Mouse (Mus musculus) neural tube, embryonic 15.5 days (tissue): Measurements from ENCODE around the gene Dhrs7b. TPM values are rescaled to one million over a fixed set of nuclear protein-coding genes. Genes with fewer than 3 reads are reported as not detected.
"Not testable (repeated sequence)": the region's sequence is repeated elsewhere in the genome, so short reads cannot be mapped to it uniquely, and the experiment has no call there.

Source experiments
- ATAC-seq: fragments of 200-750 bp; cut with Nextera tagmentation; 2 replicates; pipeline ENCODE4 v1.8.0; 2017; ENCODE audit warnings: mild to moderate bottlenecking, moderate TSS enrichment, moderate library complexity; ENCODE audit not compliant: low FRiP score
- H3K27ac ChIP-seq: fragments of 300-500 bp; sonication (generic); replicated peaks from 2 replicates; pipeline ENCODE4 v1.5.1; 2015; ENCODE audit warnings: mild to moderate bottlenecking, inconsistent platforms
- H3K27me3 ChIP-seq: fragments of 300-500 bp; sonication (generic); replicated peaks from 2 replicates; pipeline ENCODE4 v1.6.1; 2015; ENCODE audit warnings: inconsistent platforms
- H3K36me3 ChIP-seq: fragments of 300-500 bp; sonication (generic); 2 replicates; pipeline ENCODE4 v1.6.1; 2015; ENCODE audit warnings: inconsistent platforms
- H3K4me1 ChIP-seq: fragments of 300-500 bp; sonication (generic); 2 replicates; pipeline ENCODE4 v1.6.1; 2015; ENCODE audit warnings: inconsistent platforms
- H3K4me2 ChIP-seq: fragments of 300-500 bp; sonication (generic); 2 replicates; pipeline ENCODE4 v1.6.1; 2015; ENCODE audit warnings: inconsistent platforms, mild to moderate bottlenecking, moderate library complexity
- H3K4me3 ChIP-seq: fragments of 300-500 bp; sonication (generic); replicated peaks from 2 replicates; pipeline ENCODE4 v1.5.1; 2015; ENCODE audit warnings: mild to moderate bottlenecking, inconsistent platforms
- H3K9ac ChIP-seq: fragments of 300-500 bp; sonication (generic); replicated peaks from 2 replicates; pipeline ENCODE4 v1.6.1; 2015; ENCODE audit warnings: mild to moderate bottlenecking, inconsistent platforms
- H3K9me3 ChIP-seq: fragments of 300-500 bp; sonication (generic); replicated peaks from 2 replicates; pipeline ENCODE4 v1.6.1; 2016; ENCODE audit warnings: inconsistent platforms
- WGBS: fragments of 180-500 bp; shearing (Covaris S2); methylation state at CpG from one replicate; pipeline ENCODE4 v1.1.7; 2015; ENCODE audit warnings: mixed read lengths; 5-methylcytosine and 5-hydroxymethylcytosine counted together
- polyA plus RNA-seq: library from polyadenylated mRNA; unstranded; fragments of >200 nt; fragmentation: Nextera tagmentation; extraction: Ambion mirVana; gene quantifications from 2 replicates; pipeline ENCODE4 v1.2.1, GENCODE M21; 2015

Dhrs7b gene
- polyA plus RNA-seq, 1 experiment from 2014 or later = 38.4 TPM

GRCm38 (mm10) chr11:60845415-60845814, 15.0 kb downstream of the Dhrs7b start:
- no peak overlapping the region for H3K9ac ChIP-seq
- H3K36me3 ChIP-seq = peaks cover 24% of the 10 kb centered on the region
- H3K27me3 ChIP-seq = no peaks in the 10 kb centered on the region
- no peak overlapping the region for H3K27ac ChIP-seq
- no peak overlapping the region for H3K4me3 ChIP-seq
- H3K4me1 ChIP-seq = no peaks in the 10 kb centered on the region
- no peaks in the 10 kb centered on the region for H3K9me3 ChIP-seq
- H3K4me2 ChIP-seq = no peak overlapping the region
- ATAC-seq = no peak
- 92% methylated on average over 5 of the region's 5 CpGs for WGBS

- H3K9ac ChIP-seq = no peak overlapping the region
- no peak overlapping the region for H3K27ac ChIP-seq
- no peaks in the 10 kb centered on the region for H3K4me1 ChIP-seq
- H3K27me3 ChIP-seq = no peaks in the 10 kb centered on the region
- 74% methylated on average over 3 of the region's 3 CpGs for WGBS
- H3K36me3 ChIP-seq = peaks cover 68% of the 10 kb centered on the region
- no peaks in the 10 kb centered on the region for H3K9me3 ChIP-seq
- H3K4me3 ChIP-seq = no peak overlapping the region
- no peak overlapping the region for H3K4me2 ChIP-seq
- no peak for ATAC-seq
Observed at GRCm38 (mm10) chr11:60856587-60856986, 26.2 kb downstream of the Dhrs7b start.

GRCm38 (mm10) chr11:60861993-60862392, 31.6 kb downstream of the Dhrs7b start:
- Histone ChIP-seq H3K4me2 (no peak overlapping the region), H3K27me3 (no peaks in the 10 kb centered on the region), H3K4me1 (peaks cover 15% of the 10 kb centered on the region), H3K36me3 (peaks cover 56% of the 10 kb centered on the region), H3K4me3 (no peak overlapping the region), H3K27ac (no peak overlapping the region), H3K9me3 (no peaks in the 10 kb centered on the region), H3K9ac (no peak overlapping the region)
- ATAC-seq = no peak
- WGBS = 81% methylated on average over 3 of the region's 3 CpGs

- Histone ChIP-seq H3K4me3 (no peak overlapping the region), H3K4me1 (peaks cover 20% of the 10 kb centered on the region), H3K9ac (no peak overlapping the region), H3K9me3 (no peaks in the 10 kb centered on the region), H3K27me3 (no peaks in the 10 kb centered on the region), H3K4me2 (no peak overlapping the region), H3K27ac (no peak overlapping the region), H3K36me3 (peaks cover 49% of the 10 kb centered on the region)
- WGBS = 80% methylated on average over 4 of the region's 4 CpGs
- ATAC-seq = no peak
Observed at GRCm38 (mm10) chr11:60863196-60863595, 32.8 kb downstream of the Dhrs7b start.

GRCm38 (mm10) chr11:60864166-60864565, 33.7 kb downstream of the Dhrs7b start:
- whole genome bisulfite sequencing = 88% methylated on average over 2 of the region's 2 CpGs
- H3K4me1 ChIP-seq = peaks cover 20% of the 10 kb centered on the region
- no peaks in the 10 kb centered on the region for H3K27me3 ChIP-seq
- no peaks in the 10 kb centered on the region for H3K9me3 ChIP-seq
- ATAC-seq = no peak
- no peak overlapping the region for H3K4me3 ChIP-seq
- no peak overlapping the region for H3K9ac ChIP-seq
- H3K36me3 ChIP-seq = peaks cover 40% of the 10 kb centered on the region
- H3K27ac ChIP-seq = no peak overlapping the region
- no peak overlapping the region for H3K4me2 ChIP-seq

GRCm38 (mm10) chr11:60864916-60865315, 34.5 kb downstream of the Dhrs7b start:
- WGBS = 89% methylated on average over 14 of the region's 14 CpGs
- peaks cover 20% of the 10 kb centered on the region for H3K4me1 ChIP-seq
- H3K4me2 ChIP-seq = no peak overlapping the region
- no peak overlapping the region for H3K27ac ChIP-seq
- H3K4me3 ChIP-seq = no peak overlapping the region
- no peaks in the 10 kb centered on the region for H3K9me3 ChIP-seq
- no peak for ATAC-seq
- H3K9ac ChIP-seq = no peak overlapping the region
- peaks cover 40% of the 10 kb centered on the region for H3K36me3 ChIP-seq
- no peaks in the 10 kb centered on the region for H3K27me3 ChIP-seq

GRCm38 (mm10) chr11:60866021-60866420, 35.6 kb downstream of the Dhrs7b start:
- no peak overlapping the region for H3K4me2 ChIP-seq
- ATAC-seq = no peak
- 69% methylated on average over 2 of the region's 2 CpGs for WGBS

GRCm38 (mm10) chr11:60867456-60867855, 37.0 kb downstream of the Dhrs7b start:
- no peak overlapping the region for H3K4me2 ChIP-seq
- peaks cover 20% of the 10 kb centered on the region for H3K4me1 ChIP-seq
- no peaks in the 10 kb centered on the region for H3K9me3 ChIP-seq
- H3K4me3 ChIP-seq = no peak overlapping the region
- ATAC-seq = no peak
- H3K36me3 ChIP-seq = peaks cover 29% of the 10 kb centered on the region
- no peaks in the 10 kb centered on the region for H3K27me3 ChIP-seq
- 96% methylated on average over 3 of the region's 3 CpGs for WGBS
- H3K9ac ChIP-seq = no peak overlapping the region
- no peak overlapping the region for H3K27ac ChIP-seq

More at GRCm38 (mm10) chr11:60866021-60866420, 35.6 kb downstream of the Dhrs7b start:
- Histone ChIP-seq H3K36me3 (peaks cover 41% of the 10 kb centered on the region), H3K9me3 (no peaks in the 10 kb centered on the region), H3K27me3 (no peaks in the 10 kb centered on the region), H3K27ac (no peak overlapping the region), H3K9ac (no peak overlapping the region), H3K4me3 (no peak overlapping the region), H3K4me1 (peaks cover 20% of the 10 kb centered on the region)

GRCm38 (mm10) chr11:60867904-60868303, 37.5 kb downstream of the Dhrs7b start:
- Histone ChIP-seq H3K9ac (no peak overlapping the region), H3K36me3 (peaks cover 27% of the 10 kb centered on the region), H3K4me2 (no peak overlapping the region), H3K9me3 (no peaks in the 10 kb centered on the region), H3K27me3 (no peaks in the 10 kb centered on the region), H3K4me1 (peaks cover 20% of the 10 kb centered on the region), H3K27ac (no peak overlapping the region), H3K4me3 (no peak overlapping the region)
- WGBS = 47% methylated on average over 8 of the region's 8 CpGs
- ATAC-seq = no peak

- H3K4me2 ChIP-seq, H3K27ac ChIP-seq, H3K9ac ChIP-seq, H3K9me3 ChIP-seq, H3K27me3 ChIP-seq, H3K4me3 ChIP-seq, ATAC-seq: not testable (repeated sequence)
- H3K36me3 ChIP-seq = peaks cover 11% of the 10 kb centered on the region
- WGBS = 96% methylated on average over 6 of the region's 6 CpGs
- peaks cover 19% of the 10 kb centered on the region for H3K4me1 ChIP-seq
Observed at GRCm38 (mm10) chr11:60869471-60869870, 39.0 kb downstream of the Dhrs7b start.

GRCm38 (mm10) chr11:60871409-60871808, 41.0 kb downstream of the Dhrs7b start:
- Histone ChIP-seq H3K4me1 (peaks cover 38% of the 10 kb centered on the region), H3K4me3 (no peak overlapping the region), H3K36me3 (0 out of 2 replicates have a peak, but pooled peaks cover 3% of the 10 kb centered on the region), H3K27me3 (no peaks in the 10 kb centered on the region), H3K4me2 (no peak overlapping the region), H3K9me3 (no peaks in the 10 kb centered on the region), H3K27ac (no peak overlapping the region), H3K9ac (no peak overlapping the region)
- ATAC-seq = no peak
- 78% methylated on average over 4 of the region's 4 CpGs for WGBS

GRCm38 (mm10) chr11:60873101-60873500, 42.7 kb downstream of the Dhrs7b start:
- no peak for ATAC-seq
- Histone ChIP-seq H3K36me3 (0 out of 2 replicates have a peak, but pooled peaks cover 3% of the 10 kb centered on the region), H3K4me1 (peaks cover 45% of the 10 kb centered on the region), H3K4me2 (no peak overlapping the region), H3K4me3 (no peak overlapping the region), H3K27ac (no peak overlapping the region), H3K9ac (no peak overlapping the region), H3K27me3 (no peaks in the 10 kb centered on the region), H3K9me3 (no peaks in the 10 kb centered on the region)
- 90% methylated on average over 6 of the region's 6 CpGs for WGBS
